Mouse (Mus musculus) embryonic fibroblast, embryonic 13.5 days (primary cell): Measurements from ENCODE around the gene Maml3.

Experiments
- CTCF ChIP-seq: IDR thresholded peaks from 2 replicates; pipeline ENCODE4 v1.5.1; 2011; ENCODE audit warnings: mild to moderate bottlenecking, control low read depth, low read length, moderate library complexity, borderline replicate concordance; ENCODE audit not compliant: insufficient read depth
- POLR2A ChIP-seq: IDR thresholded peaks from 2 replicates; pipeline ENCODE4 v1.6.1; 2011; ENCODE audit warnings: low read depth, mild to moderate bottlenecking, control low read depth, low read length, moderate library complexity

- TF ChIP-seq CTCF = no peak
- TF ChIP-seq POLR2A = peak; percentile 76
These were observed 316.1 kb downstream of the Maml3 start for GRCm38 (mm10) chr3:51788591-51789339.
